Mouse (Mus musculus) adrenal gland (tissue): Measurements from ENCODE around the gene Spast.

Source experiments
- intact Hi-C: fragments of 180-260 bp; cut with DNase I; formaldehyde crosslinking; loops from one replicate; pipeline ENCODE4 v1.15.1; 2025

Spast gene

DNA sequence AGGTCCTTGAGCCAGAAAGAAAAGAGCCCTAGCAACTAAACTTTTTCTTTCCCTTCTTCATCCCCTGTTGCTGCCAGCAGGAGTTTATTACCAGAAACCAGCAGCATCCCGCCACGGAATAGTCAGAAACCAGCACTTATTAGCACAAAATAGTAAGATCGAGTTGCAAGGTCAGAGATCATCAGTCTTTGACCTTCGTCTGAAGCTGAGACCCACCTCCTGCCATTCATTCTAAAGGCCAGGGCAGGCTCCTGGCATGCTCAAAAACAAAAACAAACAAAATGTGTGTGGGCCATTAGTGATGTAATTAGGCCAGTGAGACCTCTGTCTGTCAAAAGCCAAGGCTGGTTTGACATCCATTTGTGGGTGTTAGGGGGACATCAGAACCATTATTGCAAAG is 79.4 kb downstream of the Spast start:
- intact Hi-C loops: no loop called here

DNA sequence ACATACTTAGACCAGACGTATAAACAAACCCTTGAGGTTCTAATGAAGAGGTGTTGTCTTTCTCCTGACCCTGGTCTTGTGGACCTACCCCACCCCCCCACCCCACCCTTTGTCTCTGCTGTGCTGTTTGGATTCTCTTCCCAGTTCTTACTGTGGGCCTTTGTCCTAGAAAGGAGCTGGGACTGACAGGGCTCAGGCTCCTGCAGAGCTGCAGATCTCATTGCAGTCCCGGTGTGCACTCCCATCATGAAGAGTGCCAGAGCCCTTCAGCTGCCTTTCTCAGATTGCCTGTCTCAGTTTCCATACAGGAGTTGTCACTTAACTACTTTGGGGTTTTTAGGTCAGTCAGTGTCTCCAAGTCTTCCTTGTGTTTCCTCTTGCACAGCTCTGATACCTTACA is 81.9 kb downstream of the Spast start:
- intact Hi-C loops: no loop called here

DNA sequence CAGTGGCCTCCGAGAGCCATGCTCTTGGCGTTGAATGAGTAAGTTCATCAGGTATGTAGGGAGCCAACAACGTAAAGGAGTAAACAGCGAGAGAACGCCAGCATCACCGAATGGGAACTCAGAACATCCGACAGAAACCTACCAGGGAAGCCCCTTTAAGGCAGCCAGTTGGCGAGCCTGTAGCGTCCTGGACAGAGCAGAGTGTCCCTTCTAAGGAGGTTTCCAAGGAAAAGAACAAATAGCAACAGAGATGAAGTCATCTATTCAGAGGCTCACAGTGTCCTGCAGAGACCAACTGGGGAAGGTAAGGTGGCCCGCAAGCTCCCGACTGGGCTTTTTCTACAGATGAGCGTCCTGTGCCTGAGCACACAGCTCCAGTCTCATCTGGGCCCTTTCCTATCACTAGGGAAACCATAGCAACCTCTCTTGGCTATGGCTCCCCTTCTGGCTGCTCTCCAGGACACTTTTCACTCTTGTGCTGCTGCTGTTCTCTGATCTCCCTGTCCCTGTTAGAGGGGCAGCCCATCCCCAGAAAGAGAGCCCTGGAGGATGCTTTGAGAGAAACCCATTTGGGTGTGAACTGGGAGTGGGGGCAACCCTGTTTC is 85.7 kb downstream of the Spast start:
- intact Hi-C loops: no loop called here

DNA sequence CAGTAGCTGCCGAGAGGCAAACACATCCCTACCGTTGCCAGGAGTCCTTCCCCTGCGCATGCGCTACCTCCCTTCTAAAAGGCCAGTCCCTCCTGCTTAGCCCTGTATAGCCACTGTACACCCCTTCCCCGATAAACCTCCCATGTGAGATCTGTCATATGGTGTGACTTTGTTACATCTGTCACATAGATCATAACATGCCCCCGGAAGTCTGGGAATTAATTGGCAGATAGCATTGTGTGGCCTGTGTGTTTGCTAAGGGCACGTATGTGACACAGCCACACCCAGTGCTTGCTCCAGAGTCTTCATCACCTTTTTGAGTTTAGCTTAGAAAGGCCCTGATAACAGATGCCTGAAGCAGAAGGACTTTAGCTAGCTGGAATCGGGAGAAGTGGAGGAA is 91.3 kb downstream of the Spast start:
- intact Hi-C loops: no loop called here

DNA sequence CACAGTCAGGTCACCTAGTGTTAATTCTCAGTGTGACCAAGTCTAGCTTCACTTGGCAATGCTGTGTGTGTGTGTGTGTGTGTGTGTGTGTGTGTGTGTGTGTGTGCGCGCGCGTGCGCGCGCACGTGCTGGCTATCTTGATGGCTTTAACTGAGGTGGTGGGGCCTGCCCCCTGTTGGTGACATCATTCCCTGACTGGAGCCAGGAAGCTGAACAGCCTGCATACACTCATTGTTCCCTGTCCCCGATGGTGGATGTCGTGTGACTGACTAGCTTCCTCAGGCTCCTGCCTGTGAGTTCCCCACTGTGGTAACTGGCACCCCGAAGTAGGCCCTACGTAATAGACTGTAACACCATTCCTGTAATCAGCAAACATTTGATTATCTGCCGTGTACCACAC is 92.7 kb downstream of the Spast start:
- intact Hi-C loops: no loop called here

DNA sequence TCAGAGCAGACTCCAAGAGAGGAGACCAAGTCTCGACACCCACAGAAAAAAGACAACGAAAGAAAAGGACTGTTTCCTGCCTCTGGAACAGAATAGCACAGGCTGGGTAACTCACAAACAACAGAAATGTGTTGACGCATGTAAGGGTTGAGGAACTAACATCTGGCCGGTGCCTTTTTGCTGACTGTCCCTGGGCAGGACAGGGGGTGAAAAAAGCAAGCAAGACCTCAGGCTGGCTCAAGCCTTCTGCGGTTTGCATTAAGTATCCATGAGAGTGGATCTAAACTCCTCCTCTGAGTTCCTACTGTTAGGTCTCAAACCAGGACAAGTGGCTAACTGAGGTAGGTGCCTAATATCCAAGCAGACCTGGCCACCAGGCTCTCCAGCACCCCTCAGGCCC is 93.8 kb downstream of the Spast start:
- intact Hi-C loops: no loop called here

DNA sequence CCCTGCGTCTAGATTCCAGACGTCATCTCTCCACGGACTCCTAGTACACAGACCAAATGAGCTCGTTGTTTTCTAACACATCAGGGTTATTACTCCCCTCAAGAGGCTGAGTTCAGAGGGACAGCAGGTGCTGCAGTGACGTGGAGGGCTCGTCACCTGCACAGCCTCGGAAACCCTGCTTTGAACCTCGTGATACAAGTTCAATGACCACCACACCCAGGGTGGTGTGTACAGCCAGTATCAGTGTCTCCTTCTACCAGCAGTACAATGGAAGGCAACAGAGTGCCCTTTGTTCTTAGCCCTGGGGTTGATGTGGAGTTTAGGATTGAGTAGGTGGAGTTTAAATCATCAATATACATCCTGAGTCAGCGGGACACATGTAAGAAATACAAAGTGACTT is 99.0 kb downstream of the Spast start:
- intact Hi-C loops: no loop called here

DNA sequence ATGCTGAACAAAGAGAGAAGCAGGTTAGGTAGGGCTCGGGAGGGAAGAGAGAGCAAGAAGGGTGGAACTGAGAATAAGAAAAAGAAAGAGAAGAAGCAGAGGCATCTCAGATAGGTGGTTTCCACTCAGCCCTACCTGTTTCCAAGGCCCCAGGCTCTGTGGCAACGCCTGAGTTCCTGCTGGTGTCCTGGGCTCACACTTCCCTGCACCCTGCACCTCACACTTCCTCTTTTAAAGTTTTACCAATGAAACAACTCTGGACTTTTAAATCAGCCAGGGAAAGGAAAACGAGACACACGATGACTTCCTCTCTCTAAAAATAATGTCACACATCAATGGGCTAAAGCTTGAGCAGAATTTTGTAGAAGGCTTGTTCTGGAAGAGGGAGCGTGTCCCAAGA is 101.7 kb downstream of the Spast start:
- intact Hi-C loops: no loop called here
